Mouse (Mus musculus): Measurements from ENCODE around the gene Dnajb11.

DNA sequence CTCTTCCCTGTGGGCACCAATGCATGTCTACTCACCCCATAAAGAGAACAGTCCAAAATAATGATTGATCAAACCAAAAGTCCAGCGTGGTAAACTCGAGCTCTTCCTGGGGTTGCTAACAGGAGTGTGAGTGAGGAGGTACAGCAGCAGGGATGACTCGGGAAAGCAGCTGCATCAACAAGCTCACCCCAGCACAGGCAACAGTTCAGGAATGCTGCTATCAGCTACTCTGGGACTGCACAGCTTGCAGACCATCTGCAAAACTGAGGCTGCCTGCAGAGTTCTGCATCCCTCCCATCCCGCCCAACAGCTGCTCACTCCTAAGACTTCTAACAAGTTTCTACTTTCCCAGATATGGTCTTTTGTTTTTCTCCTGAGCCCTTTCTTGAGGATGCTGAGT is 15.7 kb downstream of the Dnajb11 start:
- no peak for TF ChIP-seq TAL1 (IDR thresholded peaks at IDR 0.05; ENCODE audit: low read length)
- no peak for TF ChIP-seq GATA1 (IDR thresholded peaks at IDR 0.05; ENCODE audit: low read length)
